Mouse (Mus musculus): ENCODE data around the gene Rsad1. TPM values are rescaled to one million over a fixed set of nuclear protein-coding genes. Genes with fewer than 3 reads are reported as not detected.

Rsad1 gene
- polyA plus RNA-seq, 1 experiment from 2014 or later: 6.7 TPM

Other genes starting within 250 kb of the Rsad1 start
- gene Luc7l3, start 227.3 kb downstream of the Rsad1 start, polyA plus RNA-seq (2015; fragmentation: Nextera tagmentation; extraction: Ambion mirVana): 152 and 163 TPM in 2 replicates
- gene Ankrd40, start 221.3 kb downstream of the Rsad1 start, polyA plus RNA-seq (2015; fragmentation: Nextera tagmentation; extraction: Ambion mirVana): 8.6 and 11.4 TPM in 2 replicates
- 0.18 and 0.55 TPM in 2 replicates for gene Abcc3, start 156.3 kb downstream of the Rsad1 start, polyA plus RNA-seq (2015; fragmentation: Nextera tagmentation; extraction: Ambion mirVana)
- gene Cacna1g, start 75.1 kb downstream of the Rsad1 start, polyA plus RNA-seq (2015; fragmentation: Nextera tagmentation; extraction: Ambion mirVana): 5.4 and 12.1 TPM in 2 replicates
- 0.38 and 0.48 TPM in 2 replicates for gene Spata20, start 63.1 kb downstream of the Rsad1 start, polyA plus RNA-seq (2015; fragmentation: Nextera tagmentation; extraction: Ambion mirVana)
- 0.26 and 0.35 TPM in 2 replicates for gene Epn3, start 49.3 kb downstream of the Rsad1 start, polyA plus RNA-seq (2015; fragmentation: Nextera tagmentation; extraction: Ambion mirVana)
- 1.9 and 2.6 TPM in 2 replicates for gene Mycbpap, start 27.5 kb downstream of the Rsad1 start, polyA plus RNA-seq (2015; fragmentation: Nextera tagmentation; extraction: Ambion mirVana)
- 0.24 and 0.52 TPM in 2 replicates for gene Chad, start 15.8 kb upstream of the Rsad1 start, polyA plus RNA-seq (2015; fragmentation: Nextera tagmentation; extraction: Ambion mirVana)
- gene Acsf2, start 52.6 kb upstream of the Rsad1 start, polyA plus RNA-seq (2015; fragmentation: Nextera tagmentation; extraction: Ambion mirVana): 0.98 and 1.2 TPM in 2 replicates
- gene Lrrc59, start 80.5 kb upstream of the Rsad1 start, polyA plus RNA-seq (2015; fragmentation: Nextera tagmentation; extraction: Ambion mirVana): 162 and 166 TPM in 2 replicates
- gene Mrpl27, start 104.5 kb upstream of the Rsad1 start, polyA plus RNA-seq (2015; fragmentation: Nextera tagmentation; extraction: Ambion mirVana): 103 and 114 TPM in 2 replicates
- 8.2 and 8.9 TPM in 2 replicates for gene Eme1, start 104.7 kb upstream of the Rsad1 start, polyA plus RNA-seq (2015; fragmentation: Nextera tagmentation; extraction: Ambion mirVana)
- gene Xylt2, start 128.3 kb upstream of the Rsad1 start, polyA plus RNA-seq (2015; fragmentation: Nextera tagmentation; extraction: Ambion mirVana): 8.1 and 8.2 TPM in 2 replicates
- not detected in 2 replicates for gene Gm11541, start 155.2 kb upstream of the Rsad1 start, polyA plus RNA-seq (2015; fragmentation: Nextera tagmentation; extraction: Ambion mirVana)
- not detected in 2 replicates for gene Cdc34b, start 192.5 kb upstream of the Rsad1 start, polyA plus RNA-seq (2015; fragmentation: Nextera tagmentation; extraction: Ambion mirVana)
- gene Tmem92, start 233.4 kb upstream of the Rsad1 start, polyA plus RNA-seq (2015; fragmentation: Nextera tagmentation; extraction: Ambion mirVana): not detected in 2 replicates